Mouse (Mus musculus): ENCODE measurements around the gene Cirbp.
"Not testable (repeated sequence)": the region's sequence is repeated elsewhere in the genome, so short reads cannot be mapped to it uniquely, and the experiment has no call there.

Gene Cirbp

GRCm38 (mm10) chr10:80162716-80163299, 3.0 kb upstream of the Cirbp start:
- in situ Hi-C loops (cut with MseI, MboI): no loop called here

DNA sequence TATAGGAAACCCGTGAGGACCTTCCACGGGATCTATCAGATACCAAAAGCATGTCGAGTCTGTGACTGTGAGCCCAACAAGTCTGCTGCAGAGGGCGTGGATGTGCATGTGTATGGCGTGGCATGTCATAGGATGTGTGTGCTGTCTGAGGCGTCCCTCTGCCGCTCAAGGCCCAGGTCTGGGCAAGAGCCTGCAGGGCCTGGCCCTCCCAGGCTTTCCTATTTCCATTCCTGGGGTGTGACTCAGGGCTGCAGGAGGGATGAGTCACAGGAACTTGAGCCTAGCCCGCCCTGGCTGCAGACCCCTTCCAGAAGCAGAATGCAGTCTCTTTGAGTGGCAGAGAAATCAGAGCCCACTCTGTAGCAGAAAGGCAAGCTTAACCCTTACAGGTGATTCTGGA, 2.1 kb upstream of the Cirbp start:
- in situ Hi-C loops (cut with MseI, MboI): no loop called here

DNA sequence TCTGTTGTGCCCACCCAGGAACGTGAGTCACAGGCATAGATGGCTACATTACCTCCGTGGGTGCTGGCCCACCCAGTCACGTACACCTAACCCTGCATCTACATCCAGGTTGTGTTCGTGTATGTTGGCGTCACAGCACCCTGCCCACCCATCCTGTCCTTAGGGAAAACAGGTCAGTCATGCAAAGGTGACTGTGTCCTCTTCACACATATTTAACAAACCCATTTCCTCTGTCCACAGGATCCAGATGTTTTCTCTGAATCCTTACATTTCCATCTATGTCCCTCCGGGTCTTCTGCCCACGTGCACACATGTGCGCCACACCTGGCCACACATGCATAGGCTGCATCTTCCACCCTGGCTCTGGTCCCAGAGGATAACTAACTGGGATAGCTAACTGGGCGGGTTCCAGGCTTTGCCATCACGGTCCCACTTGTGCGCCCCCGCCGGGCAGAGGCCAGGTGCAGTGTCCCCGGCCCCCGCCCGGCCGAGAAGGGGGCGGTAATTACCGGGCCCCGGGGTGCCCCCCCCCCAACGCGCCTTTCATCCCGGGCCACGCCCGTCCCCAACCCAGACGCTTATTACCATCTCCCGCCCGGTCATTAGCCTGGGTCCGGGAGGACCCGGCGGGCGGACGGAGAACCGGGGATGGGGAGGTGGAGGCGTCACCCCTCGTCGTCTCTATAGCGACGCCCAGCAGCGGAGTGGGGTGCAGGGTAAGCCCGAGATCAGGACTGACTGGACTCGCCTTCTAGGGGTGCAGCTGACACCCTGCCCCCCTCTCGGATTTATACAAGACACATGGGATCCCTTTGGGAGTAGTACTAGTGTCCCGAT, 1.4 kb upstream of the Cirbp start:
- in situ Hi-C loops (cut with MseI, MboI): no loop called here

- in situ Hi-C loops (cut with MseI, MboI): no loop called here
Measured at GRCm38 (mm10) chr10:80164998-80165344, 814 bp upstream of the Cirbp start.

- in situ Hi-C loops (cut with MseI, MboI): not testable (repeated sequence)
Measured at GRCm38 (mm10) chr10:80166136-80166535, 351 bp downstream of the Cirbp start.

DNA sequence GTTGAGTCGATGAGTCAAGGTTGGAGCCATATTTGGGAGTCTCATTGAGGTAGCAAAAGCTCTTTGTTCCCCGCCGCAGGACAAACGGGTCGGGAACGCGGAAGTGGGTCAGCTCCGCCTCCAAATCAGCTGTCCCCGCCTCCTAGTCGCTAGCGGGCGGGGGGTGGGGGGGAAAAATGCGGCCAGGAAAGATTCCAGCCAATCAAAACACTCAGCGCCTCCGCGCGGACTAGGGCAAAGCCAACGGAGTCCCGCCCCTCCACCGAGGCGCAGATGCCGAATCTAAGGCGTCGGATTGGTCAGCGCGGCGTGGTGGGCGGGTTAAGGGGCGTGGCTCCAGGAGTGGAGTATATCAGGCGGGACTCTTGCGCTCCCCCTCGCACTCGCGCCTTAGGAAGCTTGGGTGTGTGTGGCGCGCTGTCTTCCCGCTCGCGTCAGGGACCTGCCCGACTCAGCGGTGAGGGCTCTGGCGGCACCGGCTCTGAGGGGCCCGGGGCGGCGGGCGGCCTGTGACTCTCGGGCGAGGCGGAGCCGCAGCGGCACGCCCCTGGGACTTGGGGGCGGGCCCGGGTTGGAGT, 1.8 kb downstream of the Cirbp start:
- in situ Hi-C loops (cut with MseI, MboI): no loop called here

GRCm38 (mm10) chr10:80168038-80168661, 2.4 kb downstream of the Cirbp start:
- in situ Hi-C loops (cut with MseI, MboI): no loop called here

GRCm38 (mm10) chr10:80169070-80169469, 3.3 kb downstream of the Cirbp start:
- in situ Hi-C loops (cut with MseI, MboI): no loop called here

- in situ Hi-C loops (cut with MseI, MboI): no loop called here
Measured at GRCm38 (mm10) chr10:80169651-80170050, 3.9 kb downstream of the Cirbp start.

GRCm38 (mm10) chr10:80170052-80170451, 4.3 kb downstream of the Cirbp start:
- in situ Hi-C loops (cut with MseI, MboI): no loop called here

- in situ Hi-C loops (cut with MseI, MboI): no loop called here
Measured at GRCm38 (mm10) chr10:80170601-80171021, 4.8 kb downstream of the Cirbp start.

GRCm38 (mm10) chr10:80171252-80171651, 5.5 kb downstream of the Cirbp start:
- in situ Hi-C loops (cut with MseI, MboI): no loop called here

DNA sequence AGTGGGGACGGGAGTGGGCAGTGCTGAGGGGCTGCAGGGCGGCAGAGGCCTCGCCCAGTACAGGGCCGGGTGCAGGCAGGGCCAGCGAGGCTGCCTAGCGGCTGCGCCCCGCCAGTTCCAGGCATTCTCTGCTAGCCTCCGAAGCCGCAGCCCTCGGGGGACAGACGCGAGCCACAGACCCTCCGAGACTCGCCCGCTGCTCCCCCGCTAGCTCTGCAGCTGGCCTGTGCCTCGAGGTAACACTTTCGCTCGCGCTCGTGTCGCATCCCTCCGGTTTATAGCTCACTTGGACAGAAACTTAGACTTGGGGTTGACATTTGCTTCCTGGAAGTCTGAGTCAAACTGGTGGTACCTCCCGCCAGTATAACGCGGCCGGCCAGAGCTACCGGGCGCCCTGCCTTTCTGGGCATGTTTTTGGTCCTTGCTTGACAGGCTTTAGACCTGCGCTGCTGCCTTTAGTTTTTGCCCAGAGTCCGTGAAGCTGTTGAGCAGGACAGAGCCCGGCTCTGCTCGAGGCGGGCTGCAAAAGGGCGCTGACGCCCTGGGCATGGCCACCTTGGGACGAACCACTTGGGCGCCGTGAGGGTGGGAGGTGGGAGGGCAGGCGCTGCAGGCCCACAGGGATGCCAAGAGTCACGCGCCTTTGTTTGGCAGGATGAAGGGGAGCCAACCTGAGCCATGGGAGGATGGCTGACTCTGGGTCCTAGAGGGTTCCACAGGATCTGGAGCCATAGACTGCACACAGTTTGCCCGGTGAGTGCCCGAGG, 6.2 kb downstream of the Cirbp start:
- in situ Hi-C loops (cut with MseI, MboI): no loop called here

DNA sequence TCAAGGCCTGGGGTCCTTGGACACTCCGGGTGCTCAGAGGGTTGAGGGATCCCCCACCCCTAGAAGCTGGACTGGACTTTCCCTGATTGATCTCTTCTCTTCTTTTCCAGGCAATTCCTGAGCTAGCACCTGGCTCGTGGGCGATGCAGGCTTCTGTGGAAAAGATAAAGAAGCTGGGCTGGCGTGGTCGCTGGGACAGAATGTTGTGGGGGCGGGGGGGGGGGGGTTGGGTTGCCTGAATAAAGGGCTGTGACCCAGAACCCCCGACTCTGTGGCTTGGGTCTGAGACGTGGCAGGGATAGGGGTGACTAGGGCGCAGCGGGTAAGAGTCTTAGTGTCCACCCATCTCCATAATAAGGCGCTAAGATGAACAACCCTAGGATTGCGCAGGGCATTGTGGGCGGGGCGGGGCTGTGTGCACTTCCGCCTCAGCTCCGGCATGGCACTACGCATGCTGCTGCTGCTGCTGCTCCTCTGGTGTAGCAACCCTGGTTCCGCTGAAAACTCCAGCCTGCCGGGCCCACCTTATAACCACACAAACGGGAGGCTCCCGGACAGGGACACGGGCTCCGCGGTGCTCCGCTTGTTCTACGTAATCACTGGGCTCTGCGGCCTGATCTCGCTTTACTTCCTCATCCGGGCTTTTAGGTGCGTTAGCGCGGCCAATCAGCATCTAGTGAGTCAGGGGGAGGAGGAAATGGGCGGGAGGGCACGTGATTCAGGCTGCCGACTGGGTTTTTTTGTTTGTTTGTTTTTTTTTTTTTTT, 6.9 kb downstream of the Cirbp start, which contains the start of gene 1600002K03Rik:
TSS of gene 1600002K03Rik (plus strand) at position 418 of the 766 bp plus-strand sequence.
- in situ Hi-C loops (cut with MseI, MboI): no loop called here

DNA sequence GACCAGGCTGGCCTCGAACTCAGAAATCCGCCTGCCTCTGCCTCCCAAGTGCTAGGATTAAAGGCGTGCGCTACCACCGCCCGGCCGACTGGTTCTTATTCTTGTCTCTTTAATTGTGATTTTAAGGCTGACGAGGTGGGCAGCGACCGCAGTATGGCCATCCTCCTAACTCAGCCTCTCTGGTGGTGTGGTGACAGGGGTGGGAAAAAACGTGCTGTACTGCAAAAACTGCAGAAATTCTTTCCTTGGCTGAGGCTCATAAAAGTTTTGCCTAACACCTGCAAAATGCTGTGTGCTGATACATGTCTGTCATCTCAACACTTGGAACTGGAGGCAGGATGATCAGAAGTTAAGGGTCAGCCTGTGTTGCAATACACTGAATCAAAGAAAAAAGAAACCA, 7.6 kb downstream of the Cirbp start:
- in situ Hi-C loops (cut with MseI, MboI): no loop called here

DNA sequence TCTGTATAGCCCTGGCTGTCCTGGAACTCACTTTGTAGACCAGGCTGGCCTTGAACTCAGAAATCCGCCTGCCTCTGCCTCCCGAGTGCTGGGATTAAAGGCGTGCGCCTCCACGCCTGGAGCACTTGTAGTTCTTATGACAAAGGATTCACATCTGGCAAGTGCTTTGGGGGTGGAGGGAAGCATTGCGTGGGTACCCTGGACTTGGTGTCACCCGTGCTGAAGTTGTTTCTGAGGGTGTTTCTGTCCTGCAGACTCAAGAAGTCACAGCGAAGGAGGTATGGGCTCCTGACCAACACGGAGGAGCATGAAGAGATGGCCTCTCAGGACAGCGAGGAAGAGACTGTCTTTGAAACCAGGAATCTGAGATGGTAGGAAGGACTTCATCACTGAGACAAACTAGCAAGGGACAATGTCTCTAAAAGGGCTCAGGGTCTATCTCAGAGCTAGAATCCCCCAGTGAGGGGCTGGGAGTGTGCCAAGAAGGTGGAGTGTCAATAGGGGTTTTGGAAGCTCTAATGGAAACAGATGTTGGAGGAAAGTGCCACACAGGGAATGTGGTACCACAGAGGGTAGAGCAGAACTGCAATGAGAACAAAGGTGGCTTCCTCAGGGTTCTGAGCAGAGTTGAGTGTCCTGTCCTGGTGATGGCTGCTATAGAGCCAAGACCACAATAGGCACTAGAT, 8.3 kb downstream of the Cirbp start:
- in situ Hi-C loops (cut with MseI, MboI): no loop called here

GRCm38 (mm10) chr10:80174705-80175104, 8.9 kb downstream of the Cirbp start:
- in situ Hi-C loops (cut with MseI, MboI): loop anchor here in 1 of 2 experiments (5.0 kb wide), 1 partner anchor 73 kb away; the partner anchor contains the start of gene Ndufs7

GRCm38 (mm10) chr10:80175536-80176269, 9.9 kb downstream of the Cirbp start:
- in situ Hi-C loops (cut with MseI, MboI): loop anchor here in 1 of 2 experiments (5.0 kb wide), 1 partner anchor 72 kb away; the partner anchor contains the start of gene Ndufs7

DNA sequence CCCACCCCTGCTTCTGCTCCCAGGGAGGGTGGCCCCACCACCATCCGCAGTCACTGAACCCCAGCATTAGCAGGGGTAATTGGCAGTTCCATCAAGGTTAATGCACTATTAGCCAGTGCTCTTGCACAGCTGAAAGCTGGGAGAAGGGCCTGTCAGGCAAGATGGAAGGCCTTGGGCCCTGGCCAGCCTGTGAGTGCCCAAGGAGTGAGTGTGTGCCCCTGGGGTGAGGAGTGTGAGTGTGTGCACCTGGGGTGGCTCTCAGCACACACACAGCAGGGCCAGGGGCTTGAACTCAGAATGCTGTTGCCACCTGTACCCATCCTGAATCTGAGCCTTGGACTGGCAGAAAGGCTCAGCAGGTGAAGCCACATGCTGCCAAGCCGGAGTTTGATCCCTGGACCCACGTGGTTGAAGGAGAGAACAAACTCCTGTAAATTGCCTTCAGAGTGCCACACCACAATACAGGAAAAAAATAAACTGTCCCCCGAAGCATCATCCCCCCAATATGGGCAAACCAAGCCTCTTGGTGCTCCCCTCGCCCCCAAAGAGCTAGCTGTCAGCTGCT, 10.6 kb downstream of the Cirbp start:
- in situ Hi-C loops (cut with MseI, MboI): loop anchor here in 1 of 2 experiments (5.0 kb wide), 1 partner anchor 71 kb away; the partner anchor contains the start of gene Ndufs7

All from mouse trophoblast stem cell (cell line).